Mouse (Mus musculus) retina, postnatal 1 day (tissue): ENCODE measurements around the gene Zfp658.

Source experiments
- DNase-seq: peaks from one replicate; pipeline ENCODE4 v3.0.0-alpha.2; 2012

Gene Zfp658

DNA sequence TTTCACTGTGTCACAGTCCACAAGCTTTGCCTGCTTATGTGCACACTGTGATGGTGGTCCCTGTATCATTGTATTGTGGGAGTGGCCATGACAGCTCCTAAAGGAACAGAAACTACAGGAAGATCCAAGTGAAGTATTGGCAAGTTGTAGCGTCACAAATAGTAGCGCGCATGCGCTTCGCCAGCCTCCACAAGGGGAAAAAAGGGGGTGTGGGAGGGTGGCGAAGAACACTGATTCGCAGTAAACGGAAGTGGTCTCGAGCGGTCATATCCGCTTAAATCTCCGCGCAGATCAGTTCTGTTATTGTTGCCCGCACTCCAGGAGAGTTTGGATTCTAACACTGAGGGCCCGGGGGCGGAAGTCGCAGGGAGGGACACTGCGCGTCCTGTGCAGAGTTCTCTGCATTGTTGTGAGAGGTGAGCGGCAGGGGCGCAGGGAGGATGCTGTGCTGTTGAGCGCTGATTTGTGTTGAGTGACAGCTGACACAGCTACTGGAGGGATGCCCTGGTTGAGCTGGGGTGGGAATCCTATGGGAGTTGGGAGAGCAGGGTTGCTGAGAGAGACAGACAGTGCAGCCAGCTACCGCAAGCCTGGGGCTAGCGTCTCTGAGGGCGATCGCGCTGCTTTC is at the start of gene Zfp658:
Gene Zfp658, plus strand, starts transcription at position 251 of the 628 bp plus-strand sequence.
- DNase-seq: peak; percentile 97

GRCm38 (mm10) chr7:43512519-43512918 is 49.5 kb upstream of the Zfp658 start:
- no peak for DNase-seq

DNA sequence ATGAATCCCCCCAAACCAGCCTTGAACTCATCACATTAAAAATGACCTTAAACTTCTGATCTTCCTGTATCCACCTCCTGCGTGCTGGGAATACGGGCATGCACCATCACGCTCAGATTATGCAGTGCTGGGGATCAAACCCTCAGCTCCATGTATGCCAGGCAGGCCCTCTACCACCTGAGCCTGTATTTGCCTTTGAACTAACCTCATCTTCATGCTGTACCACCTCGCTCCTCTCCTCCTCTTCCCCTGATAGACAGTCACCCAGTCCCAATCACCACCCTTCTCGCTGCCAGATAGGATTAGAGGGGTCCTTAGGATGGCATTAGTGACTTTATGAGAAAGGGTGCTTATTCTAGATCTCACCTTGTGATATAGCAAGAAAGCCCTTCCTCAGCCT is 47.0 kb upstream of the Zfp658 start:
- no peak for DNase-seq

DNA sequence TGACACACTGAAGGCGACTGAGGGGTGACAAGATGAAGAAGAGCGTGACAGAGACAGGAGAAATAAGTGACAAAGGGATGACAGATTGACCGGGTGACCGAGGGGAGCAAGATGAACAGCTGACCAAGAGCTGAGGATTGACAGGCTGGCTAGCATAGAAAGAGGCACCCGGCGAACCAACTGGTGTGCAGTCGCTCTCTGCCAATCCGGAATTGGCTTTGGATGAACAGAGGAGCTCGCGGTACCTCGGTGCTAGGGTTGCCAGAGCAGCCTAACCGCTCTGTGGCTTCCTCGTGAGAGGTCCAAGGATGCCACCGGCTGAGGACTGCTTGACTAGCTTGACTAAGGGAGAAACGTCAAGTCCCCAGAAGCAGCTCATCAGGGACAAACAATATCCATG is 43.7 kb upstream of the Zfp658 start:
- DNase-seq: peak; percentile 38

- no peak for DNase-seq
Measured at GRCm38 (mm10) chr7:43522776-43523175, 39.3 kb upstream of the Zfp658 start.

- DNase-seq: no peak
Measured at GRCm38 (mm10) chr7:43525313-43525712, 36.7 kb upstream of the Zfp658 start.

GRCm38 (mm10) chr7:43530216-43530785 is 31.8 kb upstream of the Zfp658 start:
- no peak for DNase-seq

DNA sequence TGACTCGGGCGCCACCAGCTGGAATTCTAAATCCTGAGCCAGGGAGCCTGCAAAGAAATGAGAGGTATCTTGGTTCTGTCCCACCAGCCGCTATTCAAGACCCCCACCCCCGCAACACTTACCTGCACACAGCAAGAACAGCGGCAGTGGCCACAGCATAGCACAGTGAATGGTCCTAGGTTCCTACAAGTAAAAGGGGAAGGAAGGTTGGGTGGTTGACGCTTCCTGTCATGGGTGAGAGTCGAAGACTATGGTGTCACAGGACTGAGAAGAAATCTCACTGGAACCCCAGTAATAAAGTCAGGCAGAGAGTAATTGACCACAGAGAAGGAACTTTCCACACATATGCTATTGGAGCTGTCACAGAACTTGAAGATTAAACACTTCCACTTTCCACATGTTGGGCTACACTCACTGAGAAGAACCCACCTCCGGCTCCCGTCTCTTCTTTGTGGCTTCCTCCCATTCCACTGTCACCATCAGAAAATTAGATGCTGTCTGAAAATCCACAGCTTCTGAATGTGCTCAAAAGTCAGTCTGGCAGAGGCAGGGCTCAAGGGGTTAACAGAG is 29.0 kb upstream of the Zfp658 start:
- DNase-seq: no peak

DNA sequence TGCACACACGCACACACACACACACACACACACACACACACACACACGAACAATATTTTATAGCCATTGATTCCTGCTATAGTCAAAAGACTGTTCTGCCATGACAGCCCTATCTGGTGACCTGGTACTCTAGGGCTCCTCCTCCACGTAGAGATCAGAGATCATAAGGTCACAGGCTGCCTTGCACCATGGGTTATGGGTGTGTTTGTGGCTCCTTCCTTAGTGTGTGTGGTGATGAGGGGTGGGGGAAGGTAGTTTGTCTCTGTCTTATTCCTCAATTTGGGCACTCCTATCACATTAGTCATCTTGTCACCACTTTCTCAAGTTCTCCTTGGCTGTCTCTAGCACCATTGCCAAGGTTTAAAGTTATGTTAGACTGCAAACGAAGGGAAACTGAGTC is 23.5 kb upstream of the Zfp658 start:
- no peak for DNase-seq

GRCm38 (mm10) chr7:43544225-43544977 is 17.7 kb upstream of the Zfp658 start, which contains the start of gene Cd33:
Gene Cd33, minus strand, starts transcription at chr7:43544428.
- no peak for DNase-seq

DNA sequence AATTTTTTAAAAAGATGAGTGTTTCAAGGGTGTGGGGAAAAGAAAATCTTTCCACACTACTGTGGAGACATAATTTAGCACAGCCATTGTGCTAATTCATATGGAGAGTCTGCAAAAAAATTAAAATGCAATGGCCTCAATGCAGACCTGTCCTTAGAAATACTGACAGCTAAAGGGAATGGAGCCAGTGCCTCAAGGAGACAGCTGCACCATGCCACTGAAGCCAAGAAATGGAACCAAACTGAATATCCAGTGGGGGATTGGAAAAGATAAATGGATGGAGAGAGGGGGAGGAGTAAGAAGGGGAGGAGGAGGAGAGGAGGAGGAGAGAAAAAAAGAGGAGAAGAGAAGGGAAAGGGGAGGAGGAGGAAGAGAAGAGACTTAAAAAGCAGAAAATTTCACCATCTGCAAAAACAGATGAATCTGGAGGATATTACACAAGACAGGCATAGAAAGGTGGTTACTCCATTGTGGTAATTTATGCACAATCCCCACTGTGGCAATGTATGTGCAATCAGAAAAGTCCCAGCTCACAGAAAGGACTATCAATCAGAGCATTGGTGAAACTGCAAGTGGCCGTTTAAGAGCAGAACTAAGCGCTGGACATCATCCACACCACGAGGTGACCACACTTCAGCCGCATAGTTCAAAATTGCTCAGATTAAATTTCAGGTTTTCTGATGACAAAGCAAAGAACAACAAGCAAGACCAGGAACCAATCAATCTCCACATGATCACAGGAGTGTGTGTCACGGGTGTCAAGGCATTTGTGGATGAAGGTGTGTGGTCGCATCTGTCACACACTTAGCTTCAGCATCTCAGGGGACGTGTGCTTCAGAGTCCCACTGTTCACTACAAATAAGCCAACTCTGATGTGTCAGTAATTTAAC is 16.2 kb upstream of the Zfp658 start:
- no peak for DNase-seq

- DNase-seq: no peak
Measured at GRCm38 (mm10) chr7:43547666-43548065, 14.4 kb upstream of the Zfp658 start.

DNA sequence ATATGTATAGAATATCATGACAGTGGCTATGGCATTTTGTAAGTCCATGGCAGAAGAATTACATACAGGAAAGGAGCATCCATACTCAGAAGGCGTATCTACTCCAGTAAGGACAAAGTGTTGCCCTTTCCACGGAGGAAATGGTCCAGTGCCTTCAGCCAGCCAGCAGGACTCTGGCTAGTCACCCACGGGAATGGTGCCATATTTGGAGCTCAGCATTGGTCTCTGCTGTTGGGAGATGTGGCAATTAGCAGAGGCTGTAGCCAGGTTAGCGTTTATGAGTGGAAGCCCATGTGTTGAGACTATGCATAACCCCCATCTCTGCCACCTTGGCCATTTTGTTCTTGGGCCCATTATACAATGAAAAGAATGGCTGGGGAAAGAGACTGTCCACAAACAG is 13.8 kb upstream of the Zfp658 start:
- DNase-seq: no peak

GRCm38 (mm10) chr7:43553153-43553552 is 8.9 kb upstream of the Zfp658 start:
- DNase-seq: no peak

- DNase-seq: no peak
Measured at GRCm38 (mm10) chr7:43554550-43554949, 7.5 kb upstream of the Zfp658 start.

DNA sequence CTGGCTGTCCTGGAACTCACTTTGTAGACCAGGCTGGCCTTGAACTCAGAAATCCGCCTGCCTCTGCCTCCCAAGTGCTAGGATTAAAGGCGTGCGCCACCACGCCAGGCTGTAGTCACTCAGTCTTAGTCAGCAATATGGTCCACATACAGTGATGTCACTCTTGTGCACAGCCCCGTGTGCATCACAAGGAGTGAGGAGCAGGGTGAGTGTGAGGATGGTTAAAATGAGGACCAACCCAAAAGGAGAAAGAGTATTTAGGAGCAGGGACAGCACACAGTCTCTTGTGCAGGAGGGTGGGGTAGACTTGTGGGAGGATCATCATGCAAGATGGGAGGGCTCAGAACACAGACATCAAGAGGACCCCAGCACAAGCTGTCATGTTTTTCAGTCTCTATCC is 6.7 kb upstream of the Zfp658 start:
- no peak for DNase-seq

GRCm38 (mm10) chr7:43556901-43557300 is 5.2 kb upstream of the Zfp658 start:
- DNase-seq: no peak

- peak; percentile 60 for DNase-seq
Measured at GRCm38 (mm10) chr7:43562651-43563070, 605 bp downstream of the Zfp658 start.

GRCm38 (mm10) chr7:43563300-43563699 is 1.2 kb downstream of the Zfp658 start:
- DNase-seq: no peak

DNA sequence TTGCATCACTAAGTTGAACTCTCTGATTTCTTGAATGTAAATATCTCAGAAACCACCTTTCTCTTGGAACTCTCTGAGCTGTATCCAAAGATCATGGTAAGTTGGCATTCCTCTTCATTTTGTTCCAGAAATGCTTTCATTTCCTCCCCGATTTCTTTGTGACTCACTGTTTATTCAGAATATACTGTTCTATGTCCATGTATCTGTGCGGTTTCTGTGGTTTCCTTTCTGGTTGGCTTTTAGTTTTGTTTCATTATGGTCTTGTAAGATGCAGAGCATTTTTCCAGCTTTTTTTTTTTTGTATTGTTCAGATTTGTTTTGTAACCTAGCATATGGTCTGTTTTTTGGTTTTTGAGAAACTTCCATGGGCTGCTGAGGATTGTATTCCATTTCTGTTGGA is 9.2 kb downstream of the Zfp658 start:
- DNase-seq: no peak

DNA sequence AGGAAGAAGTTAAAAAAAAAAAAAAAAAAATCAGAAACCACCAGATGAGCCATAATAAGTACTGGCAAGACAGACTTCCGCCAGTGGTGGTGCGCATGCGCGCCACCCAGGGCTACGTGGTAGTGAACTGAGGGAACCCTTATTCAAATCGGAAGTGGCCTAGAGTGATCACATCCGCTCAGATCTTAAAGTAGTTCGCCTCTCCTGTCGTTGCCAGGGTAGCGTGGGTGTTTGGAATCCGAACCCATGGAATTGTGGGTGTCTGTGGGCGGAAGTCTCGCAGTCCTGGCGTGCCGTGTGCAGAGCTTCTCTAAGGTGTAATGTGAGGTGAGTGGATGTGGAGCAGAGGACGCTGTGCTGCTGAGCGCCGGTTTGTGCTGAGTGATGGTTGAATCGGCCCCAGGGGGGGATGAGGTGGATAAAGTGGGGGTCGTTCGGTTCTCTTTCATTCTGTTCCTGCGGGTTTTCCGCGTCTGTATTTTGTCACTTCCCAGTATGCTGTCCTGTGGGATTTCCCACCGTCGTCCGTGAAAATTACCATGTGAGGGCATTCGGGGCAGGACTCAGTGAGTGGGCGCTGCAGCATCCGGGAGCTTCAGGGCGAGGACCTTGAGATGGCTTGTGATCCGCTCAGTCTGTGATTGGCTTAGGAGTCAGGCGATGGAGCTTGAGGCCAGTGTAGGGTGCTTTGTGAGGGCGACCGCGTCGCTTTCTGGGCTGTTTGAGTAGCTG is 17.6 kb downstream of the Zfp658 start, which contains the start of gene Zfp719:
Gene Zfp719, plus strand, starts transcription at position 171 of the 732 bp plus-strand sequence.
- DNase-seq: peak; percentile 98

- DNase-seq: no peak
Measured at GRCm38 (mm10) chr7:43580526-43580925, 18.5 kb downstream of the Zfp658 start.
